Mouse (Mus musculus): ENCODE data around the gene Hist1h4f. TPM values are rescaled to one million over a fixed set of nuclear protein-coding genes. Genes with fewer than 3 reads are reported as not detected.
"Not testable (repeated sequence)": the region's sequence is repeated elsewhere in the genome, so short reads cannot be mapped to it uniquely, and the experiment has no call there.

Hist1h4f gene
- 1.6 TPM in 1 of 2 replicates, not detected in the other for polyA plus RNA-seq (2015; fragmentation: Nextera tagmentation; extraction: Ambion mirVana)

DNA sequence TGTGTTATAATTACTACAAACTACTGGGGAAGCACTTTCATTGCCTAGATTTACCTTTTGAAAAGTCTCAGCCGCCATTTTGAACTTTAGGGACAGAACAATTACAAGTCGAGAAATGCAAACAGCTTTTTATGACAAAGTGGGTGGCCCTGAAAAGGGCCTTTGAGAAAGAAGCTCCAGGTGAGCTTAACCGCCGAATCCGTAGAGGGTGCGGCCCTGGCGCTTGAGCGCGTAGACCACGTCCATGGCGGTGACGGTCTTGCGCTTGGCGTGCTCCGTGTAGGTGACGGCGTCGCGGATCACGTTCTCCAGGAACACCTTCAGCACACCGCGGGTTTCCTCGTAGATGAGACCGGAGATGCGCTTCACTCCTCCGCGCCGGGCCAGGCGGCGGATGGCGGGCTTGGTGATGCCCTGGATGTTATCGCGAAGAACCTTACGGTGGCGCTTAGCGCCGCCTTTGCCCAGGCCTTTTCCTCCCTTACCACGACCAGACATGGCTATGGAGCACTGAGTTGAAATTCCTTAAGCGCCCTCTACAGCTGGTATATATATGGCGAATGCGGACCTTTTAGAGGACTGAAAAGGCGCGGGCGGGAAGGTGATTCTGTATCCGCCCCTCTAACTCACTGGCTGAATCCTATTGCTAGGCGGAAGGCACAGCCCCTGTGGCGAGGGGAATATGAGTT lies at the start of gene Hist1h4f:
Gene Hist1h4f (minus strand): TSS at position 503 of the 689 bp plus-strand sequence.
- WGBS, result 0% methylated on average over 46 of the region's 47 CpGs
- not testable (repeated sequence) for H3K36me3 ChIP-seq (ENCODE audit: control insufficient read depth, insufficient read depth, low read length); H3K4me1 ChIP-seq (ENCODE audit: control insufficient read depth, insufficient read depth, low read length); H3K27me3 ChIP-seq (ENCODE audit: control insufficient read depth, insufficient read depth, low read length); H3K9me3 ChIP-seq (replicated peaks; ENCODE audit: control insufficient read depth, low read length)
- peak within 1 kb of the TSS; percentile 50 for H3K4me2 ChIP-seq (ENCODE audit: low read depth, low read length)
- ATAC-seq (ENCODE audit: insufficient read depth, low FRiP score), result peak; percentile 86
- H3K27ac ChIP-seq (ENCODE audit: low read length), result peak within 1 kb of the TSS; percentile 91
- H3K4me3 ChIP-seq (replicated peaks; ENCODE audit: low read length), result peak within 1 kb of the TSS; percentile 50
- peak within 1 kb of the TSS; percentile 68 for H3K9ac ChIP-seq (ENCODE audit: low read length)

DNA sequence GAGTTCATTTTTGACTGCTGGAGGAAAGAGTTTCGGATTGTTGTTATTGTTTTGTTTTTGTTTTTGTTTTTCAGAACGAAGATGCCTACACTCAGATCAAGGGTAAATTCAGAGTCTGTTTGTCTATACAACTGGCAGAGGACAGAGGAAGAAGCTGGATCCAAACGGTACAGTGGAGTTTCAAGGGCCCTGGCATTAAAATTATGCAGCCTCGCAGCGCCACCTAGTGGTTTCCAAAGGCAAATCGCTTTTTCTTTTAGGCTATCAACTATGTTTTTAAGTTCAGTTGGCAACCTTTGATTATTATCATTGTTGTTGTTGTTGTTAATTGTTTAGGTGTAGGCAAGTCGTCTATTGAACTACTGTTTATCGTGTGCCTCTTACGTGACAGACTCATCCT lies 46.5 kb upstream of the Hist1h4f start:
- Histone ChIP-seq H3K4me2 (ENCODE audit: low read depth, low read length) (no peak overlapping the region), H3K36me3 (ENCODE audit: control insufficient read depth, insufficient read depth, low read length) (no peaks in the 10 kb centered on the region), H3K9ac (ENCODE audit: low read length) (no peak overlapping the region), H3K27me3 (ENCODE audit: control insufficient read depth, insufficient read depth, low read length) (no peaks in the 10 kb centered on the region), H3K4me1 (ENCODE audit: control insufficient read depth, insufficient read depth, low read length) (no peaks in the 10 kb centered on the region), H3K9me3 (replicated peaks; ENCODE audit: control insufficient read depth, low read length) (no peaks in the 10 kb centered on the region), H3K27ac (ENCODE audit: low read length) (no peak overlapping the region), H3K4me3 (replicated peaks; ENCODE audit: low read length) (no peak overlapping the region)
- 6% methylated on average over 9 of the region's 9 CpGs for WGBS
- ATAC-seq (ENCODE audit: insufficient read depth, low FRiP score), result 0 out of 2 replicates have a peak, but pooled peaks have one; percentile 40

DNA sequence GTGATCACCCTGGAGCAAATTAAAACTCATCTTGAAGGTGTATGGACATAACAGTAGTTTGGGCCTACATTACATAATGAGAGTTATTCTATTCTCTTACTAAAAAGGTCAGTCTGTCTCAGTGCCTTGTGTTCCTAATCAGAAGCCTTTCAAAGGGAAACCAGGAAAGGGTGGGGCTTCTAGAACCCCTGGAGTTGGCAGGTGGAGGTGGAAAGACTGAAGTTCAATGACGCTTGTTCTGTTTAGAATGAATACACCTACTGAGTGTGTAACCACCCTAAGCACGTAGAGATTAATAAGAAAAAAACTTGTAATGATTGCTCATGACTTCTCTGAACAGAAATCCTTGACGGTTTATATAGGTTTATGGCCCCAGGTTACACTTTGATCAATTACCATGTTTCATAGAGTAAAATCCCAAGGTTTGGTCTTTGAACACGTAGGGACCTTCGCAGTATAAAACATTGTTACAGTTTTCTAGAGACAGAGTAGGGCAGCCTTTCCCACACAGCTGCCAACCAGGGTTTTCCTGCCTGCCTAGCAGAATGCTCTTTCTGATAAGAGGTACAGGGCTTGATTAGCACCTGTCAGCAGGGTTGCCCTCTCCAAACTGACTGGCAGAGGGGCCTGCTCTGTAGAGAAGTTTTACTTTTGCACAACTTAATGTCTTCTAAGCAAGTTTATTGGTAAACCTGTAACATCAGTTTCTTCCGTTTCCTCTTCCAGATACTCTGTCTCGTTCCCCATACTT lies 44.3 kb upstream of the Hist1h4f start:
- Histone ChIP-seq H3K36me3 (ENCODE audit: control insufficient read depth, insufficient read depth, low read length) (no peaks in the 10 kb centered on the region), H3K4me1 (ENCODE audit: control insufficient read depth, insufficient read depth, low read length) (no peaks in the 10 kb centered on the region; the same call in 1 of the 2 replicates), H3K4me3 (replicated peaks; ENCODE audit: low read length) (no peak overlapping the region), H3K27ac (ENCODE audit: low read length) (peak overlapping the region; percentile 33; the same call in 1 of the 2 replicates), H3K4me2 (ENCODE audit: low read depth, low read length) (no peak overlapping the region), H3K9ac (ENCODE audit: low read length) (no peak overlapping the region), H3K9me3 (replicated peaks; ENCODE audit: control insufficient read depth, low read length) (no peaks in the 10 kb centered on the region), H3K27me3 (ENCODE audit: control insufficient read depth, insufficient read depth, low read length) (no peaks in the 10 kb centered on the region)
- 72% methylated on average over 7 of the region's 7 CpGs for WGBS
- peak; percentile 50; the same call in 1 of the 2 replicates for ATAC-seq (ENCODE audit: insufficient read depth, low FRiP score)

DNA sequence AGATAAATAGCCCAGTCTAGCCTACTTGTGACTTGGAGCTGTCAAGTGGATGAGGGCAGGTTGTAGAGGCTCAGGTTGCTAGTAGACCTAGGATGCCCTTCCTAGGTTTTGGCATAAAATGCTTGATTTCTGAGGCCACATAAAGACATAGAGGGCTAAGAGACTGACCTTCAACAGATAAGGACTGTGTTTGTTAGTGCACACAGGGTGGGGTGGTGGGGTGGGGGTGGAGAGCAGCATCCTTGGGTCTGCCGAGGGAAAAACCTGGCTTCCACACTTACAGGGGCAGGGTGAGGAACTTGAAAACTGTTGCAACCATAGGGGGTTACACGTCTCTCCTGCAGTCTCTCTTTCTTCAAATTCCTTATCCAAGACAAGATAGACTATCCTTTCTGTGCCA lies 43.7 kb upstream of the Hist1h4f start:
- no peaks in the 10 kb centered on the region for H3K27me3 ChIP-seq (ENCODE audit: control insufficient read depth, insufficient read depth, low read length)
- no peak overlapping the region for H3K9ac ChIP-seq (ENCODE audit: low read length)
- no peaks in the 10 kb centered on the region for H3K9me3 ChIP-seq (replicated peaks; ENCODE audit: control insufficient read depth, low read length)
- no peak overlapping the region for H3K27ac ChIP-seq (ENCODE audit: low read length)
- H3K4me3 ChIP-seq (replicated peaks; ENCODE audit: low read length), result no peak overlapping the region
- H3K4me2 ChIP-seq (ENCODE audit: low read depth, low read length), result no peak overlapping the region
- no peak for ATAC-seq (ENCODE audit: insufficient read depth, low FRiP score)
- whole genome bisulfite sequencing, result 69% methylated on average over 2 of the region's 2 CpGs
- no peaks in the 10 kb centered on the region; the same call in 1 of the 2 replicates for H3K4me1 ChIP-seq (ENCODE audit: control insufficient read depth, insufficient read depth, low read length)
- no peaks in the 10 kb centered on the region for H3K36me3 ChIP-seq (ENCODE audit: control insufficient read depth, insufficient read depth, low read length)

DNA sequence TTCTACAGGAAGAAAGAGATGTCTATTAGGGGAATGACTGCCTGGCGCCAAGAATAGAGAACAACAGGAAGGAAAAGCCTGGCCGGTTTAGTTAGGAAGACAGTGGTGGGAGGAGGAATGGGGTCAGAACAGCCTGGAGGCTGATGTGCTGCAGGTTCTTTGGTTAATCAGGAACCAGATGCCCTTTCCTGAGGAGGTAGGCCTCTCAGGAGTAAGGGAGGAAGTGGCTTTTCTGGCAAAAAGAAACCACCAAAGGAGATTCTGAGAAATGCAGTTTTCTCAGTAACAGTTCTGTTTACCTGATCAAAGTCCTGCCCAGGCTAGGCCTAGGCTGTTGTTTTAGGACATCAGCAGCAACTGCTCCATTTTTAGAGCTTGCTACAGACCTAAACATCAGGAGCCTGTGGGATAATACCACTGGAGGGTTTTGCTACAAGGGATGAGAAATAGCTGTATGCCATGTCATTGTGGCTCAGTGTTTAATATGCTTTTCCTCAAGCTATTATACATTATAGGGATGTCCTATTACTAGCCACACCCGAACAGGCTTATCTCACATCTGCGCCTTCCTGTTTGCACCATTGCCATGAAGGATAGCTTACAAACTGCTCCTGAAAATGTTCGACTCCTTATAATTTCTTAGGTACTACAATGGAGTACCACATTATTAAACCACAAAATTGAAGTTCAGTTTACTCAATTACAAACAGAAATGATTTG lies 41.8 kb upstream of the Hist1h4f start:
- no peak for ATAC-seq (ENCODE audit: insufficient read depth, low FRiP score)
- H3K9ac ChIP-seq (ENCODE audit: low read length), result 0 out of 2 replicates have a peak overlapping the region, but pooled peaks have one; percentile 17
- 53% methylated on average over 5 of the region's 5 CpGs for WGBS

DNA sequence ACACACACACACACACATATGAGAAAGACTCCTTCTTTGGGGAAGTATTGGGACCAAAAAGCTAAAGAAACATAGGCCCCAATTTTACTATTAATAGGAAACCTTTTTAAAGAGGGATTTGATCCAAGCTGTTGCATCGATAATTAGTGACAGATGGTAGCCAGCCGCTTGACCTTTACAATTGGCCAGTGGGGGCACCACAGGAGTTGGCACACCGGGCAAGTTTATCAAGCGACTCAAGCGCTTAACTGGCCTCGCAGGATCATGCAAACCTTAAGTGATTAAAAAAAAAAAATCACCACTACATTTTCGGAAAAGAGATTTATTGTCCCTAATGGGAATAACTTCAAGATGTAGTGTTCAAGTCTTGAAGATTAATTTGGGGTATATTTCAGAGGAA lies 41.2 kb upstream of the Hist1h4f start:
- Histone ChIP-seq H3K27ac (ENCODE audit: low read length) (peak overlapping the region; percentile 59), H3K27me3 (ENCODE audit: control insufficient read depth, insufficient read depth, low read length) (no peaks in the 10 kb centered on the region), H3K4me1 (ENCODE audit: control insufficient read depth, insufficient read depth, low read length) (no peaks in the 10 kb centered on the region; the same call in 1 of the 2 replicates), H3K9ac (ENCODE audit: low read length) (no peak overlapping the region), H3K9me3 (replicated peaks; ENCODE audit: control insufficient read depth, low read length) (no peaks in the 10 kb centered on the region), H3K4me3 (replicated peaks; ENCODE audit: low read length) (no peak overlapping the region), H3K36me3 (ENCODE audit: control insufficient read depth, insufficient read depth, low read length) (no peaks in the 10 kb centered on the region), H3K4me2 (ENCODE audit: low read depth, low read length) (no peak overlapping the region)
- WGBS, result 73% methylated on average over 7 of the region's 7 CpGs
- no peak for ATAC-seq (ENCODE audit: insufficient read depth, low FRiP score)

More for the DNA sequence above, 41.8 kb upstream of the Hist1h4f start:
- no peaks in the 10 kb centered on the region; the same call in 1 of the 2 replicates for H3K4me1 ChIP-seq (ENCODE audit: control insufficient read depth, insufficient read depth, low read length)
- H3K27ac ChIP-seq (ENCODE audit: low read length), result peak overlapping the region; percentile 59
- H3K4me3 ChIP-seq (replicated peaks; ENCODE audit: low read length), result no peak overlapping the region
- H3K9me3 ChIP-seq (replicated peaks; ENCODE audit: control insufficient read depth, low read length), result no peaks in the 10 kb centered on the region
- no peaks in the 10 kb centered on the region for H3K27me3 ChIP-seq (ENCODE audit: control insufficient read depth, insufficient read depth, low read length)
- no peaks in the 10 kb centered on the region for H3K36me3 ChIP-seq (ENCODE audit: control insufficient read depth, insufficient read depth, low read length)
- no peak overlapping the region for H3K4me2 ChIP-seq (ENCODE audit: low read depth, low read length)

DNA sequence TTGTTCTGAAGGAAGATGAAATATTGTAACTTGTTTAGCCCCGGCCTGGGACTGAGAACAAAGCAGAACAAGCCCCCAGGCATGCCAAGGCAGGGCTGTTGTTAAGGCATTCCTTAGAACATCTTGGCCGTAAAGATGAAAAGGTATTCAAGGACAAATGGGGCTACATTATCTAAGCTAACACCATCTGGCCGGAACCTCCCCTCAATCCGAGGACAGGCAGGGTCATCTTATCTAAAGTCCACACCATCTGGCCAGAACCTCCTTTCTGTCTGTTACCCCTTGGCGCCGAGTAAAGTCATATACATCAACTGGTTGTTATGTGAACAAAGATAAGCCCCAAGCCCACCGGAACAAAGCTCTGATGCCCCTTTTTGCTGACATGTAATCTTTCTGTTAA lies 40.4 kb upstream of the Hist1h4f start:
- H3K36me3 ChIP-seq (ENCODE audit: control insufficient read depth, insufficient read depth, low read length); ATAC-seq (ENCODE audit: insufficient read depth, low FRiP score): not testable (repeated sequence)
- 76% methylated on average over 7 of the region's 7 CpGs for WGBS

DNA sequence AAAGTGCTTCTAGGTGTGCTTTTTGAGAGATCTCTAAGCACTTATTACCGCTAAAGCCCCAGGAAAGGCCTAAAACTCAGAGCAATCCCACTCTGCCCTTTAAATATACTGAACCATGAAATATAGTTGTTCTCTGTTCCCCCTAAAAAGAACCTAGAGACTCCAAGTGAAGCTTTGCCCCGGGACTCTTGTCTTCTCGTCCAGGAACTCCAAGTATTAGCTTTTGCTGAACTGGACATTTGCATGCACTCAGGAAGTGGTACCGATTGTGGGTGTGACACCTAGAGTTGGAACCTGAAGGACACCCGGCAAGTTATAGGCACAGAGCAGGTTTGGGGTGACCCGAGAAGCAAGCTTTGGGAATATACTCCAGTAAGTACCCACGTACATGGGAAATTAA lies 39.8 kb upstream of the Hist1h4f start:
- no peaks in the 10 kb centered on the region for H3K36me3 ChIP-seq (ENCODE audit: control insufficient read depth, insufficient read depth, low read length)
- no peaks in the 10 kb centered on the region for H3K9me3 ChIP-seq (replicated peaks; ENCODE audit: control insufficient read depth, low read length)
- H3K9ac ChIP-seq (ENCODE audit: low read length), result no peak overlapping the region
- 89% methylated on average over 7 of the region's 7 CpGs for WGBS
- no peak for ATAC-seq (ENCODE audit: insufficient read depth, low FRiP score)
- H3K4me3 ChIP-seq (replicated peaks; ENCODE audit: low read length), result no peak overlapping the region
- H3K4me1 ChIP-seq (ENCODE audit: control insufficient read depth, insufficient read depth, low read length), result peaks cover 4% of the 10 kb centered on the region; the same call in 1 of the 2 replicates
- no peak overlapping the region for H3K27ac ChIP-seq (ENCODE audit: low read length)
- H3K4me2 ChIP-seq (ENCODE audit: low read depth, low read length), result no peak overlapping the region
- H3K27me3 ChIP-seq (ENCODE audit: control insufficient read depth, insufficient read depth, low read length), result no peaks in the 10 kb centered on the region

More for the DNA sequence above, 40.4 kb upstream of the Hist1h4f start:
- H3K27ac ChIP-seq (ENCODE audit: low read length); H3K9me3 ChIP-seq (replicated peaks; ENCODE audit: control insufficient read depth, low read length); H3K27me3 ChIP-seq (ENCODE audit: control insufficient read depth, insufficient read depth, low read length); H3K4me2 ChIP-seq (ENCODE audit: low read depth, low read length); H3K9ac ChIP-seq (ENCODE audit: low read length); H3K4me3 ChIP-seq (replicated peaks; ENCODE audit: low read length); H3K4me1 ChIP-seq (ENCODE audit: control insufficient read depth, insufficient read depth, low read length): not testable (repeated sequence)

DNA sequence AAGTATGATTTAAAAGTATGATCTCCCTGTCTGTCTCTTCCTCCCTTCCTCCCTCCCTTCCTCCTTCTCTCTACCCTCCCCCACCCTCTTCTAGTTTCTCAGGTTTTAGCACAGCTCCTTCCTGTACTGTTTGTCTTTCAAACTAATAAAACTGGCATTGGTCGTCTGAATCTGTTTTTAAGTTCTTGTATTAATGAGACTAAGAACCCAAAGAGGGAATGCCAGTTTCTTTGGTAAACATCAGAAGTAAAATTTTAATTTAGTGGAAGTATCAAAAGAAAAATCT lies 35.4 kb upstream of the Hist1h4f start:
- Histone ChIP-seq H3K4me2 (ENCODE audit: low read depth, low read length) (peak overlapping the region; percentile 73), H3K4me3 (replicated peaks; ENCODE audit: low read length) (peak overlapping the region; percentile 44), H3K27ac (ENCODE audit: low read length) (peak overlapping the region; percentile 96), H3K9me3 (replicated peaks; ENCODE audit: control insufficient read depth, low read length) (no peaks in the 10 kb centered on the region), H3K4me1 (ENCODE audit: control insufficient read depth, insufficient read depth, low read length) (peaks cover 26% of the 10 kb centered on the region), H3K36me3 (ENCODE audit: control insufficient read depth, insufficient read depth, low read length) (no peaks in the 10 kb centered on the region), H3K9ac (ENCODE audit: low read length) (peak overlapping the region; percentile 70), H3K27me3 (ENCODE audit: control insufficient read depth, insufficient read depth, low read length) (no peaks in the 10 kb centered on the region)
- 0% methylated on average over 1 of the region's 1 CpGs for WGBS
- ATAC-seq (ENCODE audit: insufficient read depth, low FRiP score), result no peak

Data from stomach, embryonic 16.5 days (tissue).